Mouse (Mus musculus) erythroblast, embryonic 14.5 days (primary cell): ENCODE data around the gene Olfr1507. TPM values are rescaled to one million over a fixed set of nuclear protein-coding genes. Genes with fewer than 3 reads are reported as not detected.

Experiments used
- H3K27me3 ChIP-seq: 2 replicates; pipeline ENCODE4 v1.6.1; 2012; ENCODE audit warnings: inconsistent platforms; ENCODE audit not compliant: control insufficient read depth
- H3K36me3 ChIP-seq: 2 replicates; pipeline ENCODE4 v1.6.1; 2012; ENCODE audit warnings: mild to moderate bottlenecking, inconsistent platforms; ENCODE audit not compliant: control insufficient read depth
- H3K4me1 ChIP-seq: 2 replicates; pipeline ENCODE4 v1.6.1; 2012; ENCODE audit warnings: inconsistent platforms; ENCODE audit not compliant: control insufficient read depth
- H3K4me3 ChIP-seq: replicated peaks from 2 replicates; pipeline ENCODE3; 2012; ENCODE audit warnings: moderate library complexity, mild to moderate bottlenecking, inconsistent platforms
- H3K9me3 ChIP-seq: 2 replicates; pipeline ENCODE4 v1.6.1; 2012; ENCODE audit warnings: low read length, inconsistent platforms, mixed read lengths; ENCODE audit not compliant: control insufficient read depth
- GATA1 ChIP-seq: IDR thresholded peaks from 2 replicates; pipeline ENCODE4 v1.6.1; 2012; ENCODE audit warnings: low read length, inconsistent platforms, mixed read lengths
- TAL1 ChIP-seq: IDR thresholded peaks from 3 replicates; pipeline ENCODE4 v1.6.1; 2012; ENCODE audit warnings: low read length, inconsistent platforms, mixed read lengths
- polyA plus RNA-seq: library from polyadenylated mRNA; stranded (reverse); fragments of >175 nt; gene quantifications from 2 replicates; pipeline ENCODE4 v1.2.3, GENCODE M21; 2012

The Olfr1507 gene
- polyA plus RNA-seq = not detected in 2 replicates

- Histone ChIP-seq H3K9me3 (no peaks in the 10 kb centered on the region), H3K27me3 (no peaks in the 10 kb centered on the region), H3K4me3 (no peak within 1 kb of the TSS), H3K4me1 (no peaks in the 10 kb centered on the region), H3K36me3 (no peaks in the 10 kb centered on the region)
- TF ChIP-seq TAL1 (no peak), GATA1 (no peak)
These were observed at the start of gene Olfr1507 for GRCm38 (mm10) chr14:52495516-52495915. Gene Olfr1507 (minus strand): TSS chr14:52495749.

GRCm38 (mm10) chr14:52533336-52533735 is 37.8 kb upstream of the Olfr1507 start:
- Histone ChIP-seq H3K4me1 (no peaks in the 10 kb centered on the region), H3K9me3 (peaks cover 5% of the 10 kb centered on the region; the same call in 1 of the 2 replicates), H3K36me3 (no peaks in the 10 kb centered on the region), H3K4me3 (no peak overlapping the region), H3K27me3 (no peaks in the 10 kb centered on the region)
- TF ChIP-seq TAL1 (no peak), GATA1 (no peak)

- no peak for TF ChIP-seq TAL1
- no peak for TF ChIP-seq GATA1
- Histone ChIP-seq H3K36me3 (no peaks in the 10 kb centered on the region), H3K27me3 (no peaks in the 10 kb centered on the region), H3K4me1 (no peaks in the 10 kb centered on the region), H3K9me3 (no peaks in the 10 kb centered on the region), H3K4me3 (no peak overlapping the region)
These were observed 29.4 kb upstream of the Olfr1507 start for GRCm38 (mm10) chr14:52524952-52525351.

- no peaks in the 10 kb centered on the region for H3K9me3 ChIP-seq
- TF ChIP-seq TAL1 (no peak), GATA1 (no peak)
- H3K4me1 ChIP-seq = no peaks in the 10 kb centered on the region
- no peaks in the 10 kb centered on the region for H3K36me3 ChIP-seq
- no peaks in the 10 kb centered on the region for H3K27me3 ChIP-seq
- H3K4me3 ChIP-seq = no peak within 1 kb of the TSS
These were observed 28.2 kb downstream of the Olfr1507 start, which contains the start of gene Olfr1508 for GRCm38 (mm10) chr14:52467395-52467794. Gene Olfr1508 (minus strand): TSS chr14:52467495.

GRCm38 (mm10) chr14:52465738-52466137 is 29.8 kb downstream of the Olfr1507 start:
- Histone ChIP-seq H3K27me3 (no peaks in the 10 kb centered on the region), H3K4me1 (no peaks in the 10 kb centered on the region), H3K4me3 (no peak overlapping the region), H3K36me3 (no peaks in the 10 kb centered on the region), H3K9me3 (no peaks in the 10 kb centered on the region)
- TF ChIP-seq TAL1 (no peak), GATA1 (no peak)

GRCm38 (mm10) chr14:52461928-52462327 is 33.6 kb downstream of the Olfr1507 start:
- no peaks in the 10 kb centered on the region for H3K27me3 ChIP-seq
- no peak for TF ChIP-seq TAL1
- no peak for TF ChIP-seq GATA1

GRCm38 (mm10) chr14:52451138-52451537 is 44.4 kb downstream of the Olfr1507 start:
- Histone ChIP-seq H3K27me3 (no peaks in the 10 kb centered on the region), H3K9me3 (no peaks in the 10 kb centered on the region), H3K4me3 (no peak overlapping the region), H3K4me1 (no peaks in the 10 kb centered on the region), H3K36me3 (no peaks in the 10 kb centered on the region)
- TF ChIP-seq TAL1 (no peak), GATA1 (no peak)

More at GRCm38 (mm10) chr14:52461928-52462327, 33.6 kb downstream of the Olfr1507 start:
- H3K9me3 ChIP-seq = no peaks in the 10 kb centered on the region
- H3K4me3 ChIP-seq = no peak overlapping the region
- no peaks in the 10 kb centered on the region for H3K4me1 ChIP-seq
- no peaks in the 10 kb centered on the region for H3K36me3 ChIP-seq

GRCm38 (mm10) chr14:52442690-52443089 is 52.9 kb downstream of the Olfr1507 start, which contains the start of gene Olfr1509:
Gene Olfr1509 (plus strand): TSS chr14:52442990.
- TF ChIP-seq TAL1 = no peak
- TF ChIP-seq GATA1 = no peak
- Histone ChIP-seq H3K9me3 (no peaks in the 10 kb centered on the region), H3K4me3 (no peak within 1 kb of the TSS), H3K36me3 (no peaks in the 10 kb centered on the region), H3K27me3 (no peaks in the 10 kb centered on the region), H3K4me1 (no peaks in the 10 kb centered on the region)

Other genes with a start within 250 kb of the Olfr1507 start
- 0.87 and 1.3 TPM in 2 replicates for gene Chd8, start 238.0 kb downstream of the Olfr1507 start, polyA plus RNA-seq
- gene Tox4, start 216.6 kb downstream of the Olfr1507 start, polyA plus RNA-seq = 1.4 and 2.0 TPM in 2 replicates
- 0.04 TPM in 1 of 2 replicates, not detected in the other for gene Rab2b, start 216.2 kb downstream of the Olfr1507 start, polyA plus RNA-seq
- gene Mettl3, start 190.6 kb downstream of the Olfr1507 start, polyA plus RNA-seq = 0.41 and 1.2 TPM in 2 replicates
- gene Sall2, start 167.0 kb downstream of the Olfr1507 start, polyA plus RNA-seq = 0.01 TPM in 1 of 2 replicates, not detected in the other
- not detected in 2 replicates for gene Olfr1513, start 139.3 kb downstream of the Olfr1507 start, polyA plus RNA-seq
- gene Olfr1512, start 116.6 kb downstream of the Olfr1507 start, polyA plus RNA-seq = not detected in 2 replicates
- gene Olfr1511, start 98.4 kb downstream of the Olfr1507 start, polyA plus RNA-seq = not detected in 2 replicates
- not detected in 2 replicates for gene Olfr1510, start 81.4 kb downstream of the Olfr1507 start, polyA plus RNA-seq
- not detected in 2 replicates for gene Olfr1509, start 52.8 kb downstream of the Olfr1507 start, polyA plus RNA-seq
- gene Olfr1508, start 28.3 kb downstream of the Olfr1507 start, polyA plus RNA-seq = not detected in 2 replicates